Mouse (Mus musculus) layer of hippocampus, postnatal 25 days (tissue): ENCODE data around the gene Gm10309. TPM values are rescaled to one million over a fixed set of nuclear protein-coding genes. Genes with fewer than 3 reads are reported as not detected.

ENCODE experiments used
- total RNA-seq, 2 experiments: library from RNA; stranded (reverse); gene quantifications; 2 replicates each; pipeline ENCODE4 v1.2.3; 2021

Gene Gm10309
- total RNA-seq, 2 experiments from 2014 or later, result not detected

Other genes with a start within 250 kb of the Gm10309 start
- 10 to 100 TPM; 75.1 to 99.4 TPM for gene Epas1, start 248.5 kb upstream of the Gm10309 start, total RNA-seq